Mouse (Mus musculus) myocyte (in vitro differentiated cells): ENCODE measurements at regions not wholly inside any gene's neighbourhood (a gene's known extent, or its start where the extent isn't known, plus 50 kb on each side); places are given as distances from the start of the nearest gene placed in this dataset.

Experiments
- H3K27me3 ChIP-seq: one replicate; pipeline ENCODE4 v1.6.1; 2011; ENCODE audit not compliant: control insufficient read depth, insufficient read depth, insufficient read length
- H3K36me3 ChIP-seq: one replicate; pipeline ENCODE4 v1.6.1; 2011; ENCODE audit not compliant: control insufficient read depth, insufficient read depth
- H3K4me2 ChIP-seq: one replicate; pipeline ENCODE4 v1.6.1; 2011; ENCODE audit warnings: low read depth, control low read depth
- H3K4me3 ChIP-seq: one replicate; pipeline ENCODE4 v1.5.1; 2011; ENCODE audit warnings: mild to moderate bottlenecking, control low read depth, moderate library complexity
- H3K79me2 ChIP-seq: one replicate; pipeline ENCODE4 v1.6.1; 2011; ENCODE audit not compliant: control insufficient read depth, insufficient read depth
- H3ac ChIP-seq: one replicate; pipeline ENCODE4 v1.6.1; 2011; ENCODE audit not compliant: control insufficient read depth, insufficient read length
- CEBPB ChIP-seq: IDR thresholded peaks from 2 replicates; pipeline ENCODE4 v1.6.1; 2011; ENCODE audit warnings: mild to moderate bottlenecking, moderate library complexity; ENCODE audit not compliant: poor library complexity, insufficient read depth, severe bottlenecking
- E2F4 ChIP-seq: IDR thresholded peaks from one replicate; pipeline ENCODE4 v1.6.1; 2011; ENCODE audit warnings: mild to moderate bottlenecking, control low read depth, moderate library complexity; ENCODE audit not compliant: insufficient read depth
- MAX ChIP-seq: IDR thresholded peaks from one replicate; pipeline ENCODE4 v1.6.1; 2011; ENCODE audit warnings: low read depth, mild to moderate bottlenecking, control low read depth
- MYOD1 ChIP-seq, 3 experiments: IDR thresholded peaks; one replicate each; pipeline ENCODE4 v1.6.1; 2011; ENCODE audit warnings: control low read depth in 2 of 3, low read depth in 2 of 3, mild to moderate bottlenecking in 2 of 3, moderate library complexity in 1 of 3; ENCODE audit not compliant: insufficient read length in 2 of 3, control insufficient read depth in 1 of 3
- MYOG ChIP-seq, 3 experiments: IDR thresholded peaks; one replicate each; pipeline ENCODE4 v1.6.1; 2011; ENCODE audit warnings: control low read depth in 2 of 3, low read depth in 2 of 3, mild to moderate bottlenecking in 2 of 3; ENCODE audit not compliant: insufficient read length in 2 of 3, control insufficient read depth in 1 of 3, insufficient read depth in 1 of 3
- POLR2A ChIP-seq: IDR thresholded peaks from one replicate; pipeline ENCODE4 v1.6.1; 2011; ENCODE audit warnings: low read depth, mild to moderate bottlenecking, control low read depth, moderate library complexity; ENCODE audit not compliant: insufficient read length
- POLR2AphosphoS2 ChIP-seq: IDR thresholded peaks from one replicate; pipeline ENCODE4 v1.6.1; 2011; ENCODE audit warnings: low read depth, control low read depth; ENCODE audit not compliant: insufficient read length
- REST ChIP-seq: IDR thresholded peaks from one replicate; pipeline ENCODE4 v1.6.1; 2011; ENCODE audit warnings: mild to moderate bottlenecking, control low read depth, moderate library complexity; ENCODE audit not compliant: insufficient read depth, insufficient read length
- SRF ChIP-seq: IDR thresholded peaks from one replicate; pipeline ENCODE4 v1.6.1; 2011; ENCODE audit warnings: low read depth; ENCODE audit not compliant: control insufficient read depth, insufficient read length
- TCF12 ChIP-seq: IDR thresholded peaks from one replicate; pipeline ENCODE4 v1.6.1; 2011; ENCODE audit warnings: mild to moderate bottlenecking, control low read depth; ENCODE audit not compliant: poor library complexity, insufficient read depth, severe bottlenecking
- TCF3 ChIP-seq: IDR thresholded peaks from one replicate; pipeline ENCODE4 v1.6.1; 2011; ENCODE audit warnings: low read depth, control low read depth; ENCODE audit not compliant: insufficient read length
- USF1 ChIP-seq: IDR thresholded peaks from one replicate; pipeline ENCODE4 v1.6.1; 2011; ENCODE audit warnings: low read depth, mild to moderate bottlenecking, control low read depth, moderate library complexity

DNA sequence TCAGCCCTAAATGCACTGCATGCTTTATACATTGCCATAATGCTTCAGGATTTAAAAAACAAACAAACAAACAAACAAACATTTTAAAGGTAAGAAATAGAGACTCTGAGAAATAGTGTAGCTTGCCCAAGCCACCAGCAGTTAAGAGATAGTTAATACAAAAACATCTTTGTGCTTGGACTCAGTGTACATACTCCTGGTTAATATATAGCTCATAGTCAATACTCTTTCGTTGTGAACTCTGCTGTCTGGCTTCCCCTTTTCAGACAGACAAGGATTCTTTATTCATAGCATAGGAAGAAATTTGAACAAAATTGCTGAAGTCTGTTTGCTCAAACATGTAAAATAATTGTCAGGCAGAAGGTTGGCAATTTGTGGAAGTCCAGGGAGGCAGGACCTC, 69.3 kb upstream of the Fggy start:
- H3K4me2 ChIP-seq = no peak overlapping the region
- H3K36me3 ChIP-seq = no peaks in the 10 kb centered on the region
- H3K79me2 ChIP-seq = no peaks in the 10 kb centered on the region
- TF ChIP-seq MAX (no peak), REST (no peak), CEBPB (no peak), POLR2A (no peak), SRF (no peak), POLR2AphosphoS2 (no peak), MYOD1 (IDR thresholded peaks at IDR 0.05; ENCODE audit: control insufficient read depth in 1 of 3, insufficient read length in 2 of 3, low read depth in 2 of 3) (no peak), TCF3 (no peak), E2F4 (no peak), MYOG (IDR thresholded peaks at IDR 0.05; ENCODE audit: control insufficient read depth in 1 of 3, insufficient read depth in 1 of 3, insufficient read length in 2 of 3, low read depth in 2 of 3) (no peak)
- no peak overlapping the region for H3K4me3 ChIP-seq
- H3ac ChIP-seq = no peak overlapping the region
- H3K27me3 ChIP-seq = no peaks in the 10 kb centered on the region

DNA sequence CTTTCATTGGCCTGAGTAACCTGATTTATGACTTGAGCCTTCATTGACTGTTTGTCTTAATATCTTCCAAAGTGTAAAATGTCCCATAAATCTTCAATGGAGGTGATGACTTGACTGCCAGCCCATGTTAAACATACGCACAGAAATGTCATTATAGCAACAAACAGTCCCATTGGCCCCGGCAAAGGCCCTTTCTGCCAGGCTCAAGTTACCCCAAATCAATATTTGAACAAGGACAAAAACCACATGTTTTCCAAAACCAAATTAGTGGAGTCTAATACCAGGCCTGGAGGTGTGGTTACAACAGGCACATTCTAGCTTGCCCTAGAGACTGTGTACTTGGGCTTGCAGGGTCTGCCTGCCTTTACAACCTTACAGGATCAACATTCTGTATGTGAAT, 68.2 kb upstream of the Fggy start:
- H3K4me2 ChIP-seq = no peak overlapping the region
- no peaks in the 10 kb centered on the region for H3K36me3 ChIP-seq
- no peaks in the 10 kb centered on the region for H3K79me2 ChIP-seq
- no peaks in the 10 kb centered on the region for H3K27me3 ChIP-seq
- H3ac ChIP-seq = no peak overlapping the region
- no peak overlapping the region for H3K4me3 ChIP-seq
- TF ChIP-seq MYOG (IDR thresholded peaks at IDR 0.05; ENCODE audit: control insufficient read depth in 1 of 3, insufficient read depth in 1 of 3, insufficient read length in 2 of 3, low read depth in 2 of 3) (no peak), POLR2A (no peak), SRF (no peak), REST (no peak), E2F4 (no peak), USF1 (no peak), POLR2AphosphoS2 (no peak), TCF3 (no peak), MYOD1 (IDR thresholded peaks at IDR 0.05; ENCODE audit: control insufficient read depth in 1 of 3, insufficient read length in 2 of 3, low read depth in 2 of 3) (no peak), CEBPB (no peak), TCF12 (no peak), MAX (no peak)

DNA sequence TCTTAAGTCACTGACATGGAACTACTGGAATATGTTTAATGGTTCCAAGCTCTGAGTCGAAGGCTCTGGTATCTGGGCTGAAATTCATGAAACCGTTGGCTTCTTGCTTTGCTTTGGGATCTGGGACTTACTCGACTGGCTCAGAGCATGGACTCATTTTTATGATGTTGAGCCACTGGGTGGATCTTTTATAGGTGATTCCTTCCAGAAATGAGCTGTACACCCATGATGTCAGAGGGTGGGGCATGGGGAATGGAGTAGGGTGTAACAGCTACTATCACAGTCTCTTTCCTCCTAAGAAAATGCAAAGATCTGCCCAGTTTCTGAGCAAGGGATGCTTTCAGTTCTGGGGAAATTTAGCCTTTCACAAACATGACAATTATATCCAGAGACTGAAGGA, 57.0 kb upstream of the Fggy start:
- Histone ChIP-seq H3K4me3 (no peak overlapping the region), H3ac (no peak overlapping the region), H3K79me2 (no peaks in the 10 kb centered on the region), H3K27me3 (no peaks in the 10 kb centered on the region), H3K36me3 (no peaks in the 10 kb centered on the region), H3K4me2 (peak overlapping the region; percentile 26)
- TF ChIP-seq USF1 (no peak), MYOG (IDR thresholded peaks at IDR 0.05; ENCODE audit: control insufficient read depth in 1 of 3, insufficient read depth in 1 of 3, insufficient read length in 2 of 3, low read depth in 2 of 3) (no peak), TCF12 (no peak), MYOD1 (IDR thresholded peaks at IDR 0.05; ENCODE audit: control insufficient read depth in 1 of 3, insufficient read length in 2 of 3, low read depth in 2 of 3) (no peak), POLR2A (no peak), POLR2AphosphoS2 (no peak), TCF3 (no peak), CEBPB (no peak)

DNA sequence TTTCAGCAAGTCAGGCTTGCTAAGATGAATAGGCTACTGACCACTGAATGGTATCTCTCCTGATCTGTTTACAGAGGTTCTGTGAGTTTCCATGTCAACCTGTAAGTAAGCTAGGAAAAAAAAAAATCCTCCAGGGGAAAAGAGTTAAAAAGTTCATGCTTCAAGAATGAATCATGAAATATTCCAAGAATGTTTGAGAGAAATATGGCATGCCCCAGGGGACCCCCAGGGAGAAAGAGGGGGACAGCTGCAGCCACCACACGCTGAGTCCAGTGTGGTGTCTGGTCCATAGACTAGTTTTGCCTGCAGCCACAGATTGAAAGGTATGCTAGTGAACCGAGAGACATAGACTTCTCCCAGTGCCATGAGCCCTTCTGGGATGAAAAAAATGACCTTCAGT, 56.1 kb upstream of the Fggy start:
- Histone ChIP-seq H3K27me3 (no peaks in the 10 kb centered on the region), H3K79me2 (no peaks in the 10 kb centered on the region), H3K36me3 (no peaks in the 10 kb centered on the region), H3K4me2 (no peak overlapping the region), H3ac (no peak overlapping the region), H3K4me3 (no peak overlapping the region)
- TF ChIP-seq MYOD1 (IDR thresholded peaks at IDR 0.05; ENCODE audit: control insufficient read depth in 1 of 3, insufficient read length in 2 of 3, low read depth in 2 of 3) = peak in 2 of 3 experiments; percentile 93 to 94
- peak in 2 of 3 experiments; percentile 56 to 79 for TF ChIP-seq MYOG (IDR thresholded peaks at IDR 0.05; ENCODE audit: control insufficient read depth in 1 of 3, insufficient read depth in 1 of 3, insufficient read length in 2 of 3, low read depth in 2 of 3)
- TF ChIP-seq TCF12 = peak; percentile 25
- peak; percentile 38 for TF ChIP-seq TCF3
- TF ChIP-seq E2F4 = no peak
- TF ChIP-seq USF1 = no peak

DNA sequence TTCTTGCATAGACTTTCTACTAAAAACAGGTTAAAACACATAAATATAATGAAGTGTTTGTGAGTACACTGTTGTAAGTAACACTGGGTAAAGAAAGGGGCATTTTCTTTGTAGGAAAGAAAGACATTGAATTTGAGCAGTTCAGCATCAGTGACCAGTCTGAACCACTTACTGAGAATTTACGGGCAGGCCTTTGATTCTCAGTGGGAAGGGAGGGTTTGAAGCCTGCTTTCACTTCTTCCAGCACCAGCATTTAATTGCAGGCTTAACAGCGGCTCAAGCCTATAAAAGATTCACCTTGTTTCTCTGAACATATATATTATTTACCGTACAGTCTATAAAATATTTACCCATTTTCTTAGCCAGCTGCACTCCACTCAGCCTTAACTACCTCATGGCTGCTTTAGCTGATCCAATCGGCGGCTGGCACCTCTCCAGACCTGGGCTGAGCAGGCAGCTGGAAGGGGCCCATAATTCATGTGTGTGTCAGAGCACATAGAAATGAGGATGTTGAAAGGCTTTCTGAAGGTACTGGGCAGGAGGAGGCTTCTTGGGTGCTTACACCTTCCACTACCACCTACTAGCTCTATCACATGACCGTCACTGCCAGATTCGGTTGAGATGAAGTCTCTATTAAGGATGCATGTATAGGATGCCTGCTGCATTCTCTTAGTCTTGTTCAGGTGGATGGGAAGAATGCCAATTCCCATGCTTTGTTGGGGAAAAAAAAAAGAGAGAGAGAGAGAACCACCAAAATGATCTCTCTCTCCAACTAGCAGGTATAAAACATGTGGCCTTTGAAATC, 50.0 kb upstream of the Fggy start:
- Histone ChIP-seq H3K27me3 (no peaks in the 10 kb centered on the region), H3ac (no peak overlapping the region), H3K36me3 (no peaks in the 10 kb centered on the region), H3K4me3 (no peak overlapping the region), H3K4me2 (no peak overlapping the region), H3K79me2 (no peaks in the 10 kb centered on the region)
- no peak for TF ChIP-seq MYOG (IDR thresholded peaks at IDR 0.05; ENCODE audit: control insufficient read depth in 1 of 3, insufficient read depth in 1 of 3, insufficient read length in 2 of 3, low read depth in 2 of 3)
- TF ChIP-seq TCF3 = no peak
- no peak for TF ChIP-seq REST
- no peak for TF ChIP-seq USF1
- no peak for TF ChIP-seq E2F4
- no peak for TF ChIP-seq POLR2AphosphoS2
- no peak for TF ChIP-seq MYOD1 (IDR thresholded peaks at IDR 0.05; ENCODE audit: control insufficient read depth in 1 of 3, insufficient read length in 2 of 3, low read depth in 2 of 3)
- no peak for TF ChIP-seq CEBPB
- no peak for TF ChIP-seq TCF12
- TF ChIP-seq POLR2A = no peak
- TF ChIP-seq MAX = no peak
- TF ChIP-seq SRF = no peak
